Mouse (Mus musculus) stomach, embryonic 16.5 days (tissue): ENCODE data around the gene Tut1. TPM values are rescaled to one million over a fixed set of nuclear protein-coding genes. Genes with fewer than 3 reads are reported as not detected.

Experiments
- ATAC-seq: fragments of 200-750 bp; cut with Nextera tagmentation; 2 replicates; pipeline ENCODE4 v1.8.0; 2017; ENCODE audit warnings: moderate number of reproducible peaks, moderate TSS enrichment; ENCODE audit not compliant: insufficient read depth, low FRiP score
- H3K27ac ChIP-seq: fragments of 300-500 bp; sonication (generic); 2 replicates; pipeline ENCODE4 v1.5.1; 2014; ENCODE audit warnings: low read length
- H3K27me3 ChIP-seq: fragments of 300-500 bp; sonication (generic); 2 replicates; pipeline ENCODE4 v1.6.1; 2014; ENCODE audit warnings: low read length, control low read depth, mixed read lengths; ENCODE audit not compliant: control insufficient read depth, insufficient read depth
- H3K36me3 ChIP-seq: fragments of 300-500 bp; sonication (generic); 2 replicates; pipeline ENCODE4 v1.6.1; 2014; ENCODE audit warnings: low read length; ENCODE audit not compliant: control insufficient read depth, insufficient read depth
- H3K4me1 ChIP-seq: fragments of 300-500 bp; sonication (generic); 2 replicates; pipeline ENCODE4 v1.6.1; 2014; ENCODE audit warnings: low read length, control low read depth, mixed read lengths; ENCODE audit not compliant: control insufficient read depth, insufficient read depth
- H3K4me2 ChIP-seq: fragments of 300-500 bp; sonication (generic); 2 replicates; pipeline ENCODE4 v1.6.1; 2014; ENCODE audit warnings: low read depth, low read length, mixed read lengths
- H3K4me3 ChIP-seq: fragments of 300-500 bp; sonication (generic); replicated peaks from 2 replicates; pipeline ENCODE4 v1.5.1; 2014; ENCODE audit warnings: mild to moderate bottlenecking, low read length
- H3K9ac ChIP-seq: fragments of 300-500 bp; sonication (generic); 2 replicates; pipeline ENCODE4 v1.6.1; 2014; ENCODE audit warnings: low read length
- H3K9me3 ChIP-seq: fragments of 300-500 bp; sonication (generic); replicated peaks from 2 replicates; pipeline ENCODE4 v1.6.1; 2016; ENCODE audit warnings: low read length, control low read depth; ENCODE audit not compliant: control insufficient read depth
- WGBS: fragments of 180-500 bp; shearing (Covaris S2); extraction: QIAGEN DNeasy Blood & Tissue Kit; methylation state at CpG from one replicate; pipeline ENCODE4 v1.1.7; 2014; 5-methylcytosine and 5-hydroxymethylcytosine counted together
- polyA plus RNA-seq: library from polyadenylated mRNA; unstranded; fragments of >200 nt; fragmentation: Nextera tagmentation; extraction: Ambion mirVana; gene quantifications from 2 replicates; pipeline ENCODE4 v1.2.1, GENCODE M21; 2015

Gene Tut1
- polyA plus RNA-seq: 30.0 and 34.9 TPM in 2 replicates

- H3K36me3 ChIP-seq: peaks cover 23% of the 10 kb centered on the region; the same call in 1 of the 2 replicates
- peak within 1 kb of the TSS; percentile 81 for H3K9ac ChIP-seq
- 3% methylated on average over 46 of the region's 46 CpGs for WGBS
- peak within 1 kb of the TSS; percentile 88 for H3K4me2 ChIP-seq
- peak within 1 kb of the TSS; percentile 74 for H3K4me3 ChIP-seq
- H3K27me3 ChIP-seq: no peaks in the 10 kb centered on the region
- H3K9me3 ChIP-seq: no peaks in the 10 kb centered on the region
- H3K27ac ChIP-seq: peak within 1 kb of the TSS; percentile 83
- peak; percentile 96 for ATAC-seq
- peaks cover 6% of the 10 kb centered on the region; the same call in 1 of the 2 replicates for H3K4me1 ChIP-seq
Observed at GRCm38 (mm10) chr19:8953135-8954039, at the start of gene Tut1. Tut1 (plus strand) TSS chr19:8953847.

GRCm38 (mm10) chr19:8908531-8908930 lies 45.1 kb upstream of the Tut1 start:
- ATAC-seq: no peak
- WGBS: 89% methylated on average over 6 of the region's 6 CpGs
- no peak overlapping the region for H3K9ac ChIP-seq
- peaks cover 63% of the 10 kb centered on the region for H3K36me3 ChIP-seq
- no peak overlapping the region for H3K4me2 ChIP-seq
- no peak overlapping the region for H3K27ac ChIP-seq
- no peaks in the 10 kb centered on the region for H3K9me3 ChIP-seq
- no peaks in the 10 kb centered on the region for H3K27me3 ChIP-seq
- no peaks in the 10 kb centered on the region for H3K4me1 ChIP-seq
- no peak overlapping the region for H3K4me3 ChIP-seq

GRCm38 (mm10) chr19:8911810-8912209 lies 41.8 kb upstream of the Tut1 start:
- Histone ChIP-seq H3K36me3 (peaks cover 73% of the 10 kb centered on the region), H3K4me3 (no peak overlapping the region), H3K4me2 (no peak overlapping the region), H3K27me3 (no peaks in the 10 kb centered on the region), H3K9ac (no peak overlapping the region), H3K4me1 (no peaks in the 10 kb centered on the region), H3K27ac (no peak overlapping the region), H3K9me3 (no peaks in the 10 kb centered on the region)
- no peak for ATAC-seq
- 90% methylated on average over 5 of the region's 5 CpGs for WGBS

GRCm38 (mm10) chr19:8914212-8914611 lies 39.4 kb upstream of the Tut1 start:
- Histone ChIP-seq H3K36me3 (peaks cover 58% of the 10 kb centered on the region), H3K27ac (no peak overlapping the region), H3K4me2 (no peak overlapping the region), H3K9ac (no peak overlapping the region), H3K27me3 (no peaks in the 10 kb centered on the region), H3K4me1 (no peaks in the 10 kb centered on the region), H3K9me3 (no peaks in the 10 kb centered on the region), H3K4me3 (no peak overlapping the region)
- 97% methylated on average over 3 of the region's 3 CpGs for WGBS
- ATAC-seq: no peak

- peaks cover 24% of the 10 kb centered on the region for H3K36me3 ChIP-seq
- no peak overlapping the region for H3K9ac ChIP-seq
- H3K9me3 ChIP-seq: no peaks in the 10 kb centered on the region
- no peak for ATAC-seq
- WGBS: 90% methylated on average over 3 of the region's 3 CpGs
- H3K27ac ChIP-seq: no peak overlapping the region
- no peak overlapping the region for H3K4me3 ChIP-seq
- peaks cover 9% of the 10 kb centered on the region for H3K4me1 ChIP-seq
- no peak overlapping the region for H3K4me2 ChIP-seq
- no peaks in the 10 kb centered on the region for H3K27me3 ChIP-seq
Observed at GRCm38 (mm10) chr19:8919000-8919399, 34.6 kb upstream of the Tut1 start.

GRCm38 (mm10) chr19:8919684-8920072 lies 34.0 kb upstream of the Tut1 start:
- Histone ChIP-seq H3K4me1 (peaks cover 9% of the 10 kb centered on the region), H3K27ac (peak overlapping the region; percentile 95), H3K9ac (peak overlapping the region; percentile 86; the same call in 1 of the 2 replicates), H3K36me3 (peaks cover 19% of the 10 kb centered on the region), H3K4me2 (peak overlapping the region; percentile 82), H3K9me3 (no peaks in the 10 kb centered on the region), H3K4me3 (peak overlapping the region; percentile 82), H3K27me3 (no peaks in the 10 kb centered on the region)
- 73% methylated on average over 6 of the region's 6 CpGs for WGBS
- ATAC-seq: no peak

GRCm38 (mm10) chr19:8920073-8920736 lies 33.4 kb upstream of the Tut1 start, which contains the start of gene B3gat3:
B3gat3 (plus strand) TSS chr19:8920374.
- WGBS: 3% methylated on average over 37 of the region's 50 CpGs
- peak; percentile 98 for ATAC-seq
- Histone ChIP-seq H3K27me3 (no peaks in the 10 kb centered on the region), H3K4me3 (peak within 1 kb of the TSS; percentile 82), H3K9me3 (no peaks in the 10 kb centered on the region), H3K4me2 (peak within 1 kb of the TSS; percentile 82), H3K4me1 (peaks cover 9% of the 10 kb centered on the region), H3K36me3 (peaks cover 14% of the 10 kb centered on the region), H3K9ac (peak within 1 kb of the TSS; percentile 86), H3K27ac (peak within 1 kb of the TSS; percentile 95)

GRCm38 (mm10) chr19:8920836-8921291 lies 32.8 kb upstream of the Tut1 start:
- Histone ChIP-seq H3K27me3 (no peaks in the 10 kb centered on the region), H3K9me3 (no peaks in the 10 kb centered on the region), H3K27ac (peak overlapping the region; percentile 95), H3K4me3 (peak overlapping the region; percentile 82), H3K4me2 (peak overlapping the region; percentile 82), H3K9ac (peak overlapping the region; percentile 86), H3K4me1 (peaks cover 9% of the 10 kb centered on the region), H3K36me3 (peaks cover 9% of the 10 kb centered on the region; the same call in 1 of the 2 replicates)
- ATAC-seq: peak; percentile 18; the same call in 1 of the 2 replicates
- 2% methylated on average over 6 of the region's 6 CpGs for WGBS
